In genomic region chr11:66871701-66872100, GRCm38 (mm10) we compare ENCODE assay signal across 8 mouse cellular contexts. TPM values are rescaled to one million over a fixed set of nuclear protein-coding genes. Genes with fewer than 3 reads are reported as not detected.
A peak's percentile ranks its signal among the peaks of the same experiment; 100 is the strongest.
DNase-seq lines count a peak whose midpoint lies in the region; ATAC-seq and TF ChIP-seq lines count a peak whose summit lies in the region.

No protein-coding gene starts in this region.

- no peaks in the 10 kb centered on the region for H3K27me3 ChIP-seq in intestine, embryonic 14.5 days (replicated peaks; ENCODE audit: control insufficient read depth, insufficient read depth, low read length)
- no peaks in the 10 kb centered on the region for H3K27me3 ChIP-seq in intestine, embryonic 15.5 days (replicated peaks)
- no peaks in the 10 kb centered on the region for H3K27me3 ChIP-seq in hindbrain, postnatal 0 days (ENCODE audit: insufficient read depth, low read length)
- H3K27me3 ChIP-seq in midbrain, postnatal 0 days (ENCODE audit: insufficient read depth, low read length) = no peaks in the 10 kb centered on the region
- H3K27me3 ChIP-seq in thymus, adult 2 months (ENCODE audit: control insufficient read depth, insufficient read depth, low read length) = no peaks in the 10 kb centered on the region

- TF ChIP-seq POLR2A in thymus, adult 2 months (IDR thresholded peaks at IDR 0.05; ENCODE audit: control insufficient read depth, extremely low read depth, insufficient read depth, low read length, poor library complexity) = no peak

- H3K4me3 ChIP-seq in intestine, embryonic 14.5 days (ENCODE audit: low read depth, low read length) = no peak overlapping the region
- no peak overlapping the region for H3K4me3 ChIP-seq in intestine, embryonic 15.5 days (replicated peaks)
- H3K4me3 ChIP-seq in hindbrain, postnatal 0 days (ENCODE audit: low read length) = no peak overlapping the region
- no peak overlapping the region for H3K4me3 ChIP-seq in midbrain, postnatal 0 days (ENCODE audit: low read depth, low read length)
- H3K4me3 ChIP-seq in thymus, adult 2 months (ENCODE audit: control insufficient read depth, insufficient read depth, low read length) = no peak overlapping the region

- H3K4me2 ChIP-seq in intestine, embryonic 14.5 days (ENCODE audit: low read length) = no peak overlapping the region
- no peak overlapping the region for H3K4me2 ChIP-seq in intestine, embryonic 15.5 days (replicated peaks)
- H3K4me2 ChIP-seq in hindbrain, postnatal 0 days (ENCODE audit: low read depth, low read length) = no peak overlapping the region
- no peak overlapping the region for H3K4me2 ChIP-seq in midbrain, postnatal 0 days (ENCODE audit: low read depth, low read length, poor library complexity, severe bottlenecking)

- no peaks in the 10 kb centered on the region for H3K36me3 ChIP-seq in intestine, embryonic 14.5 days (ENCODE audit: control insufficient read depth, insufficient read depth, low read length)
- H3K36me3 ChIP-seq in intestine, embryonic 15.5 days = no peaks in the 10 kb centered on the region
- no peaks in the 10 kb centered on the region for H3K36me3 ChIP-seq in hindbrain, postnatal 0 days (ENCODE audit: insufficient read depth, low read length)
- no peaks in the 10 kb centered on the region for H3K36me3 ChIP-seq in midbrain, postnatal 0 days (ENCODE audit: insufficient read depth, low read length)
- no peaks in the 10 kb centered on the region for H3K36me3 ChIP-seq in thymus, adult 2 months (ENCODE audit: control insufficient read depth, insufficient read depth, low read length)

- H3K4me1 ChIP-seq in intestine, embryonic 14.5 days (replicated peaks; ENCODE audit: control insufficient read depth, insufficient read depth, low read length) = no peaks in the 10 kb centered on the region
- H3K4me1 ChIP-seq in intestine, embryonic 15.5 days (replicated peaks) = no peaks in the 10 kb centered on the region
- no peaks in the 10 kb centered on the region for H3K4me1 ChIP-seq in hindbrain, postnatal 0 days (ENCODE audit: insufficient read depth, low read length)
- no peaks in the 10 kb centered on the region for H3K4me1 ChIP-seq in midbrain, postnatal 0 days (ENCODE audit: insufficient read depth, low read length)
- H3K4me1 ChIP-seq in thymus, adult 2 months (replicated peaks; ENCODE audit: control insufficient read depth, insufficient read depth, low read length) = no peaks in the 10 kb centered on the region

- H3K9ac ChIP-seq in intestine, embryonic 14.5 days (ENCODE audit: low read length) = no peak overlapping the region
- H3K9ac ChIP-seq in intestine, embryonic 15.5 days = no peak overlapping the region
- H3K9ac ChIP-seq in hindbrain, postnatal 0 days (replicated peaks; ENCODE audit: low read length) = no peak overlapping the region
- H3K9ac ChIP-seq in midbrain, postnatal 0 days (replicated peaks; ENCODE audit: low read length, poor library complexity, severe bottlenecking) = no peak overlapping the region

- 17% methylated on average over 5 of the region's 5 CpGs for WGBS in intestine, embryonic 14.5 days
- WGBS in intestine, embryonic 15.5 days = 10% methylated on average over 5 of the region's 5 CpGs
- 7% methylated on average over 5 of the region's 5 CpGs for WGBS in hindbrain, postnatal 0 days
- WGBS in midbrain, postnatal 0 days = 11% methylated on average over 5 of the region's 5 CpGs
- WGBS in thymus, adult 2 months = 16% methylated on average over 5 of the region's 5 CpGs

- ATAC-seq in intestine, embryonic 14.5 days (replicated peaks; ENCODE audit: low FRiP score, low TSS enrichment, low read depth) = no peak
- no peak for ATAC-seq in intestine, embryonic 15.5 days
- peak; percentile 38; the same call in 1 of the 2 replicates for ATAC-seq in hindbrain, postnatal 0 days
- no peak for ATAC-seq in midbrain, postnatal 0 days (ENCODE audit: low FRiP score)

- peak; percentile 74 for TF ChIP-seq CTCF in hindbrain, postnatal 0 days (IDR thresholded peaks at IDR 0.05; ENCODE audit: low read depth)
- TF ChIP-seq CTCF in midbrain, postnatal 0 days (IDR thresholded peaks at IDR 0.05) = peak; percentile 85
- no peak for TF ChIP-seq CTCF in thymus, adult 2 months (IDR thresholded peaks at IDR 0.05; ENCODE audit: borderline replicate concordance, control insufficient read depth, extremely low read depth, insufficient read depth, low read length, poor library complexity)

- no peaks in the 10 kb centered on the region for H3K9me3 ChIP-seq in intestine, embryonic 14.5 days (ENCODE audit: control insufficient read depth, low read length)
- H3K9me3 ChIP-seq in intestine, embryonic 15.5 days = no peaks in the 10 kb centered on the region
- no peaks in the 10 kb centered on the region for H3K9me3 ChIP-seq in hindbrain, postnatal 0 days (ENCODE audit: low read length)
- no peaks in the 10 kb centered on the region for H3K9me3 ChIP-seq in midbrain, postnatal 0 days (ENCODE audit: low read length)

- peak; percentile 54 for DNase-seq in intestine, embryonic 14.5 days (ENCODE audit: low spot score)
- DNase-seq in ES-CJ7 (ENCODE audit: low read depth, low spot score) = peak; percentile 63
- peak; percentile 71 for DNase-seq in brain, adult 2 months (ENCODE audit: low read depth, low spot score)
- peak; percentile 89 for DNase-seq in hindbrain, postnatal 0 days (ENCODE audit: low spot score)
- DNase-seq in midbrain, postnatal 0 days (ENCODE audit: low spot score) = peak; percentile 91
- no peak for DNase-seq in thymus, adult 2 months
- no peak for DNase-seq in thymus, postnatal 10 days (ENCODE audit: low spot score in 2 of 2)

- H3K27ac ChIP-seq in intestine, embryonic 14.5 days (ENCODE audit: low read depth) = no peak overlapping the region
- no peak overlapping the region for H3K27ac ChIP-seq in intestine, embryonic 15.5 days
- no peak overlapping the region for H3K27ac ChIP-seq in hindbrain, postnatal 0 days
- H3K27ac ChIP-seq in midbrain, postnatal 0 days (ENCODE audit: low read depth, low read length) = no peak overlapping the region
- no peak overlapping the region for H3K27ac ChIP-seq in thymus, adult 2 months (ENCODE audit: control insufficient read depth, insufficient read depth, low read length)

RNA-seq across cellular contexts. Expression of gene Pirt, which starts 40.1 kb away (rescaled TPM):
- polyA plus RNA-seq in intestine, embryonic 14.5 days (2014; fragmentation: Nextera tagmentation; extraction: Ambion mirVana) = 5.6 and 6.0 TPM in 2 replicates
- polyA plus RNA-seq in intestine, embryonic 15.5 days (2015; fragmentation: Nextera tagmentation; extraction: Ambion mirVana) = 5.7 and 6.4 TPM in 2 replicates
- total RNA-seq in hindbrain, postnatal 0 days (2014; rRNA removed) = 1.6 and 2.1 TPM in 2 replicates
- 1.2 TPM in 2 replicates for polyA plus RNA-seq in hindbrain, postnatal 0 days (2015; fragmentation: Nextera tagmentation; extraction: Ambion mirVana)
- total RNA-seq in midbrain, postnatal 0 days (2014; rRNA removed) = 0.76 and 1.4 TPM in 2 replicates
- 0.47 and 0.59 TPM in 2 replicates for polyA plus RNA-seq in midbrain, postnatal 0 days (2015; fragmentation: Nextera tagmentation; extraction: Ambion mirVana)
- polyA plus RNA-seq in thymus, adult 2 months (2012; rRNA removed) = 0.27 TPM in 1 of 2 replicates, not detected in the other

Comparison
In these comparisons a context has a peak if more than half of its experiments do, and no peak if none do; other contexts are left out.
1. DNase-seq: peak in intestine, embryonic 14.5 days (single experiment), ES-CJ7 (single experiment), brain, adult 2 months (single experiment), hindbrain, postnatal 0 days (single experiment) and midbrain, postnatal 0 days (single experiment); none in thymus, adult 2 months (single experiment) and thymus, postnatal 10 days (0 of 2).